Mouse (Mus musculus) hindlimb bud, embryonic 11.5 days (tissue): ENCODE measurements around the gene Nup88.
"Not testable (repeated sequence)": the region's sequence is repeated elsewhere in the genome, so short reads cannot be mapped to it uniquely, and the experiment has no call there.

Experiments
- DNase-seq: peaks from one replicate; pipeline ENCODE4 v3.0.0-alpha.2; 2012; ENCODE audit warnings: low read depth, low spot score; ENCODE audit errors: extremely low spot score

Gene Nup88

GRCm38 (mm10) chr11:70970560-70971540, 1.1 kb upstream of the Nup88 start:
- no peak for DNase-seq

- no peak for DNase-seq
Observed at GRCm38 (mm10) chr11:70969271-70969794, 440 bp downstream of the Nup88 start.

- no peak for DNase-seq
Observed at GRCm38 (mm10) chr11:70964222-70964907, 5.4 kb downstream of the Nup88 start.

GRCm38 (mm10) chr11:70960786-70961554, 8.8 kb downstream of the Nup88 start:
- DNase-seq: no peak

- DNase-seq: no peak
Observed at GRCm38 (mm10) chr11:70954711-70955110, 15.1 kb downstream of the Nup88 start.

GRCm38 (mm10) chr11:70944935-70945817, 24.6 kb downstream of the Nup88 start:
- DNase-seq: no peak

GRCm38 (mm10) chr11:70943651-70944050, 26.1 kb downstream of the Nup88 start:
- DNase-seq: no peak

DNA sequence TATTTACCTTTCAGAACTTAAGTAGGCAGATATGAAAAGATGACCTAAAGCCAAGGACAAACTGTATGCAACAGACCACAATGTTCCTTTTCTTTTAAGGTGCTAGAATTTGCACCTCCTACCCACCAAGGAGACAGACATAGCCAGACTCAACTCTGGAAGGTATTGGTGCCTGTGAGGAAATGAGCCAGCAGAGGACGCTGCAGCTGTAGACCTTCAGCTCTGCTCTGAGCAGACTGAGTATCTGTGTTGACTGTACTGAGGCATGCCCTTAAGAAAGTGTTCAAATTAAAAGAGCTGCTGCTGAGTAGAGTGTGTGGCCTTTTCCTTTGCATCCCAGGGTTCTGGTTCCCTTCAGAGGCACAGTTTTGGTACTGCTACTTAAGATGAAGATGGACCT, 27.2 kb downstream of the Nup88 start:
- no peak for DNase-seq

DNA sequence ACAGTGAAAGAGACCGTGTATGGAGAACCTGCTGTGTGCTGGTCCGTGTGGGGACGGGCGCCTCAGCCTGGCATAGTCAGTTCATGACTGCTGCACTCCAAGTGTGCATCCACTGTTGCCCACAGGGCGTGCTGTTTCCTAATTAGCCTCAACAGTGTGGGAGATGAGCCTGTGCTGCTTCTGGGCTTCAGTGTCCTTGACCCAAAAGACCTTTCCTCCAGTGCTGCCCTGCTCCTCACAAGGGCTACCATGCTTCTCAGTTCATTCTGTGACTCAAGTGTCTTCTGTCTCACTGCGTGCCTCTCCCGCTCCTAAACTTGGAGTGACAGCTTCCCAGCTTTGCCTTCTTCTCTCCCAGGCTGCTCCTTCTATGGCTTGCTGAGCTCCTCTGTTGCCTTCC, 34.5 kb downstream of the Nup88 start:
- no peak for DNase-seq

DNA sequence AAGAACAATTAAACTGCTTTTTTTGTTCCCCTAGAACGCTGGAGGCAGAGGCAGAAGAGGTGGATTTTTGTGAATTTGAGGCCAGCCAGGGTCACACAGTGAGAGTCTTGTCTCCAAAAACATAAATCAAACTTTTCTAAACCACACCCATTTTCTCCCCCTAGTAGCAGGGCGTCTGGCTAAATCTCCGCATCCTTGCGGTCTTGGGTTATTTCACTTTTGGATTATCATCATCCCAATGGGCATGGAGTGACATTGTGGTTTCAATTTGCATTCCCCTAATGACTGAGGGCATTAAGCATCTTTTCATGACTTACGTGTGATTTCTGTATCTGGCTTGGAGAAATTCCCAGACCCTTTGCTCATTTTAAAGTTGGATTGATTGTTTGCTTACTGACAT, 38.3 kb downstream of the Nup88 start:
- DNase-seq: no peak

DNA sequence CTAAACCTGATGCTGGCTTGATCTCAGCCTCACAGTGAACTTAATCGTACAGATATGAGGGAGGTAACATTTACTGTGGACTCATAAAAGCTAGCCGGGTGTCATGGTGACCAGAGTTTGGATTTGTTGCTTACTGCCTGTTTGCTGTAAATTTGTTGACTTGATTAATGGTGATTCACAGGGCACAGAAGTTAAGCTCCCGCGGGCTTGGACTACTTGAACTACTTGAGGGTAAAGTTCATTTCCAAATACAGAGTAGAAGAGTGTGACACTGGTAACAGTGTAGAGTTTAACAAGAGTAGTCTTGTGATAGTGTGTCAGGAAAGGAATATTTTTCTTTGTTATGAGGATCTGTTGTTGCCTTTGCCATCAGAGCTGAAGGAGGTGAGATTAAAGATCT, 50.2 kb downstream of the Nup88 start:
- DNase-seq: no peak

GRCm38 (mm10) chr11:70917896-70918295, 51.9 kb downstream of the Nup88 start:
- no peak for DNase-seq

GRCm38 (mm10) chr11:70911920-70912319, 57.9 kb downstream of the Nup88 start:
- DNase-seq: no peak

- no peak for DNase-seq
Observed at GRCm38 (mm10) chr11:70911323-70911722, 58.5 kb downstream of the Nup88 start.

DNA sequence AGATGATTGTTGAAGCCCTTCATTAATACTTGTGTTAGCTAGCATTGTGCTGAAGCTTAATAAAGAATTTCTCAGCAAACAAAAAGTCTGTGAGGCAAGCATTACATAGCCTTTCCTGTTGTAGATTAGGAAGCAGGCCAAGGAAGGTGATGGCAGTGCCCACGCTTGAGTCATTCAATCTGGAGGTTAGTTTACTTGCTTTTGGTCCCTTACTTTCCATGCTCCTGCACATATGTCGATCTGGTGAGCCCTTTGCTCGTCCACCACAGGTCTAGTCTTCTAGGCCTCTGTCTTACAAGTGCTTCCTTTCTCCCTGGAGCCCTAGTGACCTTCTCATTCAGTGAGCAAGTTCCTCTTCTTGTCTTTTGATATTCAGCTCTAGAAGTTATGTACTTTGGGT, 63.1 kb downstream of the Nup88 start:
- DNase-seq: no peak

DNA sequence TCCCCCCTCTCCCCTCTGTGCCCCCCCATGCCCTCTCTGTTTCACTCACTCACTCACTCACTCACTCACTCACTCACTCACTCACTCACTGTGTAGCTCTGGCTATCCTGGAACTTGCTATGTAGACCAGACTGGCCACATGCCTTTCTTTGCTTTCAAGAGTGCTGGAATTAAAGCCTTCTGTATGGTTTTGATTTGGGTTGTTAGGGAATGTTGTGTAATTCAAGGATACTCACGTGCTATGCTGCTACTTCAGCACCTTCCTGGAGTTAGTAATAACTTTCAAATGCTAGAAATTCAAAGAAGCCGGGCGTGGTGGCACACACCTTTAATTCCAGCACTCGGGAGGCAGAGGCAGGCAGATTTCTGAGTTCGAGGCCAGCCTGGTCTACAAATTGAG, 71.6 kb downstream of the Nup88 start:
- not testable (repeated sequence) for DNase-seq

- DNase-seq: no peak
Observed at GRCm38 (mm10) chr11:70897680-70898079, 72.1 kb downstream of the Nup88 start.
